Mouse (Mus musculus): ENCODE measurements at regions not wholly inside any gene's neighbourhood (a gene's known extent, or its start where the extent isn't known, plus 50 kb on each side); places are given as distances from the start of the nearest gene placed in this dataset.

DNA sequence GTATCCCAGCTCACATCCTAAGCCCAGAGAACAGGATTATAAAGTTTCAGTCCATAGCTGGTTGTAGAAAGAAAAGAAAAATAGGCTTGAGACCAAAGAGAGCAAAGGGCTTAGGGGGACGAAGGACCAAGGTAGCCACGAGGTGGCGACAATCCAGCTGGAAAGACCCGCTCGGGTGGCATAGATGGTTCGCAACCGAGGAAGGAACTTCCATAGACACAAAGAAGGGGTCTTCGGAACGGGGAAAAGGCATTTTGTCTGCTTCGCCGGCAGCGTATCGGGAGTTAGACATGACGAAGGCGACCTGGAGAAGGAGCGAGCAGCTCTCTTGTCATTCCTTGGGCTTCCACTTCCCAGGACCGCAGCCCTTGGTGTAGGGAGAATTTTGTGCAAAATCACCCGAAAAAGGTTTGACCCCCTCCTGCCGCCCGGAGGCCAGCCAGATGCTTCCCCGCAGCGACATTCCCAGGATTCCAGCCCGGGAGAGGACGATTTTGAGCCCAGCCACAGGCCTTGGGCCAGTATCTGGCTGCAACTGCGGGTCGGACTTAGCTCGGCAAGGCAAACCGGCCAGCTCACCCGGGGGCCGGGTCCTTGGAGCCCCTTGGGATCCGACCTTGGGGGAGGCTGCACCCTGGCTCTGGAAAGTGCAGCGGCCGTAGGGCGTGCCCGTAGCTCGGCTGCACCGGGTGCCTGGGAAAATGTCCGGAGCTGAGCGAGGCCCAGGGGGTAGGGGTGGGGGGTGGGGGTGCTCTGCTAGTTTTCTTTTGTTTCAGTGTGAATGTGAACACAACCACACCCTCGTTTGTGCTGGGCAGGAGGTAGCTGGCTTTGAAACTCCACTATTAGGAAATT lies 184.5 kb upstream of the Foxn2 start:
- DNase-seq (ENCODE audit: extremely low spot score): peak; percentile 87

DNA sequence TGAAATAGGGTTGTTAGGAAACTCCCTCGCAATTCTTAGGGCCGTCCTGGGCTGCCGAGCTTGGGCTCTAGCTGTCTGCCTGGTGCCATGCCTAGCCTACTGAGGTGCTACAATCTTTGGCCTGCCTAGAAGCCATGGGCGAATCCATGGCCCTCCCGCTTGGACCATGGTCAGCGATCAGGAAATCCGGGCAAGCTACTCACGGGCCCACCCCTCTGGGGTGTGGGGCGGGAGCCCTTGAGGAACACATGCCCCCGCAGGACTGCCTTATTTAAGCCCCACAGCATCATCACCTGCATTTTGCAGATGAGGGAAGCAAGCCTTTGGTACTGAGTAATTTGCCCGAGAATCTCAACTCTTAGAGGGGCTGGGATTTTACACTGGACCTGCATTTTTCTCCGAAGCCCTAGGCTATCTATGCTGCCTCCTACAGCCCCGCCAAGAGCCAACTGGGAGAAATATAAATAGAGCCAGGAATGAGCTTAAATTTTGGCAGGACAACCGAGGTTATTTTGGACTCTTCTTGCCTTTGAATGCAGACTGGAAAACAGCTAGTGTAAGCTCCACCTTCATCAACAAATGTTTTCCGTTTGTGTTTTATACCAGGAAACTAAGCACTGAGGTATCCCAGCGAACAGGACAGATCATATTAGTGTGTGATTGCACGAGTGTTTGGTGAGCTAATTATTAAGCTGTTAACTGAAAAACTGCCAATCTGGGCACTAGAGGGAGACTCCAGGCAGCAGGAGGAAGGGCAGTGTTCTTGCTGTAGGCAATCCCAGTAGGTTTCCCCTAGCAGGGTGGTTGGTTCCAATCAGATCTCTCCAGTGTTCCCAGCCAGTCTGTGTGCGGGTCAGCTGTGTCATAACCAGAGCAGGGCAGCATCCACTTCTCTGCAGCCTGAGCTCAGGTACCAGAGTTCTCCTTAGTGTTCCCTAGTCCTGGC lies 183.6 kb upstream of the Foxn2 start:
- peak; percentile 71 for DNase-seq (ENCODE audit: extremely low spot score)

DNA sequence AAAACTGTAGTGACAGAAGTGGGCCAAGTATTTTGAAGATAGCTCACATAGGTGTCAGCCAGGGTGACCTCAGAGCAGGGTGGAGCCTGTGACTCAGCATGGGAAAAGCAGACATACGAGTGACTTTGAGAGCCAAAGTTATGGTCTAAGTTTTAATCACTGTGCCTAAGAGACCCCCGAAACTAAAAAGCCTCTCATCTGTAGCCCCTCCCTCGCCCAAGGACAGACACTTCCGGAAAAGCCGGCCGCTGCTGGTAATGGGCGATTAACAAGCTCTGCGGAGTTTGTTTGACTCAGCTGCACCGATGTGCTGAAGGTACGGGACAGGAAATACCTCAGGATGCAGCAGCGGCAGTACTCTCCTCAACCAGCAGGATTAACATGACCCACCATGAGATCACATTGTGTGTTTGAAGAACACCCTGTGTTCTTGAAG lies 182.1 kb upstream of the Foxn2 start:
- DNase-seq (ENCODE audit: extremely low spot score): no peak

DNA sequence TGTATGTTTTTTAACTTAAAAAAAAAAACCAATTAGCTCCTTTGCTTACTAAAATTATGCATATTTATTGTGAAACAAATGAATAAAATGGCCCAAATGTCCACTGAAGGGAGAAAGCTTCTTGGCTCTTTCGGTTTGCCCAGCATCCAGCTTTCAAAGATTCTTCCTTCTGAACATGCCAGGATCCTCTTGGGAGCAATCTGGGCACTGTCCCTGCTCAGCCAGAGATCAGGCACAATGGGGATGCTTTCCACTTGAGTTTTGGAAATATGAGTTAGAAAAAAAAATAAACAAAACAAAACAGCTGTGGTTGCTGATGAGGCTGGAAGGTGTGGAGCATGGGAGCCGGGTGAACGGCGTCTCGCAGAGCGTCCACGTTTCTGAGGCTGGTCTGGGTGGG lies 180.3 kb upstream of the Foxn2 start:
- no peak for DNase-seq (ENCODE audit: extremely low spot score)

- DNase-seq (ENCODE audit: extremely low spot score): no peak
These were observed 179.7 kb upstream of the Foxn2 start for GRCm38 (mm10) chr17:88260826-88261225.

DNA sequence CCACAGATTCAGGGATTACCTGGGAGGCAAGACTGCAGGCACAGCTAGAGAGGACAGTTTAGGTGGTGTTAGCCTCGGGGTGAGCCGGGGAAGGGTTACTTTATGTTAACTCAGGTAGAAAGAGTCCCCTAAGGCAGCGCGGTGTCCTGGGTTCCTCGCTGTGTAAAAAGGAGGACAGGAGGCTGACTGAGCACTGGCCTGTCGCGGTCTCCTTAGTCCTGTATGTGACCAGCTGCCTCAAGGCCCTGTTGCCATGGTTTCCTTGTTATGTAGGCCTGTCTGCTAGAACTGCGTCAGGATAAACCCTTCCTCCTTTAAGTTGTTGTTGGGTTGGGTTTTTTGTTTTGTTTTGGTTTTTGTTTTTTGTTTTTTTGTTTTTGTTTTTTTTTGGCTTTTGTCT lies 179.0 kb upstream of the Foxn2 start:
- no peak for DNase-seq (ENCODE audit: extremely low spot score)

- no peak for DNase-seq (ENCODE audit: extremely low spot score)
These were observed 178.0 kb upstream of the Foxn2 start for GRCm38 (mm10) chr17:88262326-88263187.

GRCm38 (mm10) chr17:88265291-88265690 lies 175.2 kb upstream of the Foxn2 start:
- no peak for DNase-seq (ENCODE audit: extremely low spot score)

DNA sequence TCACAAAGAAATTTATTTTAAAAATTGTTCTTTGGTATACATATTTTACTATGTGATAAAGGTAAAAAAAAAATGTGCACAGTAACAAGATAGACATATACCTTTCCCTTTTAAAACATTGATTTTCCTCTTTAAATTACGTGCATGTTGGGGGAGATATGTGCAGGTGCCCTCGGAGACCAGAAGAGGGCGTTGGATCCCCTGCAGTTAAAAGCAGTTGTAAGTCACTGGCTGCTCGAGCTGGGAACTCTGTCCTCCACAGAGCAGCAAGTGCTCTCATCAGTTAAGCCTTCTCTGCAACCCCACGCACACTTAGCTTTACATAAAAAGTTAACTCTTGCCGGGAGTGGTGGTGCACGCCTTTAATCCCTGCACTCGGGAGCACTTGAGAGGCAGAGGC lies 172.3 kb upstream of the Foxn2 start:
- DNase-seq (ENCODE audit: extremely low spot score): no peak

- DNase-seq (ENCODE audit: extremely low spot score): no peak
These were observed 171.7 kb upstream of the Foxn2 start for GRCm38 (mm10) chr17:88268802-88269201.

DNA sequence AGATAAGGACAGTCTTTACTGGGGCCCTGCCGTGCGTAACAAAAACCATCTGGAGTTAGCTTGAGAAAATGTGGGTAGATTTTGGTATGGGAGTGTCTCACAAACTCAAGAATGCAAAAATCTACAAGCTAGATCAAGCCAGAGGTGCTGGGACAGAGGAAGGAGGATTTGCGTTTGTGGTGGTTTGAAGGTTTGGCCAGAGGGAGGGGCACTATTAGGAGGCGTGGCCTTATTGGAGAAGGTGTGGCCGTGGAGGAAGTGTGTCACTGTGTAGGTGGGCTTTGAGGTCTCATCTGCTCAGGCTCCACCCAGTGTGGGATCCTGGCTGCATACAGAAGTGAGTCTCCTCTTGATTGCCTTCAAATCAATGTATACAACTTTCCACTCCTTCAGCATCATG lies 169.6 kb upstream of the Foxn2 start:
- no peak for DNase-seq (ENCODE audit: extremely low spot score)

DNA sequence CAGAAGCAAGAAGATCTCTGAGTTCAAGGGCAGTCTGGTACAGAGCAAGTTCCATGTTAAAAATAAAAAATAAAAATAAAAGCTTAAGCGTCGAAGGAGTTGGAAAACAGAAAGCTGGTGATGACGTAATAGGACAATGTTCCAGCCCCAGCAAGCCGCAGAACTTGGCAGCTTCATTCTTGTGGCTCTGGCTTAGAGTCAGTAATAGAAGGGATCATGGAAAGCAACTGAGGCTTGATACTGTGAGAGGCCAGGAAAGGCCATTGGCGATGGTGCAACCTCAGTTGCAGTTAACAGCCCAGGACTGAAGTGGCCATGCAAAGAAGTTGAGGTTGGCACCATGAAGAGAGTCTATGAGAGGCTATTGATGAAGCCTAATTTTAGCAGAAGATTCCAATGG lies 168.3 kb upstream of the Foxn2 start:
- no peak for DNase-seq (ENCODE audit: extremely low spot score)

- DNase-seq (ENCODE audit: extremely low spot score): no peak
These were observed 167.0 kb upstream of the Foxn2 start for GRCm38 (mm10) chr17:88273520-88273919.

DNA sequence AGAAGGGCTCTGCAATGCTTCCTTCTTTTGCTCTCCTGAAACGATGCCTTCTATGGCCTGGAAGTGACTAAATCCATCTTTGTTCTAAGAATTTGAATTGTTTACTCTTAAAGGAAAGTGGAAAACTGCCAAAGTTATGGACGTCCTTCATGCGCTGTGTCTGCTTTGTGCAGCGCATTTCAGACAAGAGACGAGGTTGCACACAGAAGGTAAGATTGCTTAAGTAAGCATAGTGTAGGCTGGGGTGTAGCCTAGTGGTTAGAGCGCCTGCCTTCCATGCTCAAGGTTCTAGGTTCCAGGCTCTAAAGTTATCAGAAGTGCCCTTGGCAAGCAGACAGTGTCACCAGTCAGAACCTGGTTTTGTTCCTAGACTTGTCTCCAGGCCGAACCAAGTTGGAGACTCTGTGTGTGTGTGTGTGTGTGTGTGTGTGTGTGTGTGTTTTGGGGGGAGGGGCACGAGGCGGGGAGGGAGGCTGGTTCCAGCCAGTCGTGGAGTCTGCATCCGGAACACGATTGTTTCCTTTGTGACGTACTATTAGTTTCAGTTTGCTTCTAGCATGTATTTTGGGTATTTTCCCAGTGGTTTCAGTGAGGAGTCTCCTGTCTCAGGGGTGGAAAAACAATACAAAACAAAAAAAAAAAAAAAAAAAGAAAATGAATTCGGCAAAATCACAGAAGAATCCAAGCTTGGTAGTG lies 166.4 kb upstream of the Foxn2 start:
- no peak for DNase-seq (ENCODE audit: extremely low spot score)

DNA sequence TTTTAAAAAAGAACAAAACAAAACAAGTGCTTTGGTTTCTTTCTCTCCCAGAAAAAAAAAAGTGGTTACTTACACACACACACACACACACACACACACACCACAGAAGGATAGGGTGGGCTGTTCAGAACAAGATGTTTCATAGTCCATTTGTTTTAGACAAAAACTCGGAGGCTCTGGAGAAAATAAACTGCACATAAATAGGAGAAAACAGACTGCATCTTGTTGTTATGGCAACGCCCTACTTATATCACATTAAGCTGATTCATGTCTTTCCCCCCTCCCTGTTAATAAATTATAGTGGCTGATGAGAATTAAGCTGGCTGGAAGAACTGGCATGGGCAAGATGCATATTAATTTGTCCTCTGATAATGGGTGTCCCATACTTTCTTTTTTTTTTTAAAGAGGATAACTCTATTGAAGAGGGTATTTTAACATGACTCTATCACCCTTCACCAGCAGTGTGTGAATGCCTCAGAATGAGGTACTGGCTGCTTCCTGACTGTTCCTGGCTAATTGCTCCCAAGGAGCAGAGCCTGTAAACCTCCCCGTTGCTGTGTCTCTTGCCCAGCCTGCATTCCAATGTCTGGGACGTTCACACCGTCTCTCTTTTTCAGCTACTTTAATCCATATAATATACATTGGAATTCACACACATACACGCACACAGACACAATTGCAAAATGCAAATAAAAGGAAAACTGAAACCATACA lies 165.6 kb upstream of the Foxn2 start:
- no peak for DNase-seq (ENCODE audit: extremely low spot score)

GRCm38 (mm10) chr17:88279656-88280055 lies 160.9 kb upstream of the Foxn2 start:
- no peak for DNase-seq (ENCODE audit: extremely low spot score)

DNA sequence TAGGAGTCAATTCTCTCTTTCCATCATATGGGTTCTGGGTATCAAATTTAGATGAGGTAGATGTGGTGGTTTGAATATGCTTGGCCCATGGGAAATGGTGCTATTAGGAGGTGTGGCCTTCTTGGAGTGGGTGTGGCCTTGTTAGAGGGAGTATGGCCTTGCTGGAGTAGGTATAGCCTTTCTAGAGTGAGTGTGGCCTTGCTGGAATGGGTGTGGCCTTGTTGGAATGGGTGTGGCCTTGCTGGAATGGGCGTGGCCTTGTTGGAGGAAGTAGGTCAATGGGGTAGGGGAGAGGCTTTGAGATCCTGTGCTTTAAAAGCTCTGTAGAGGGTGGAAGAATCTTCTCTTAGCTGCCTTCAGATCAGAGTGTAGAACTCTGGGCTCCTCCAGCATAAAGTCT lies 157.8 kb upstream of the Foxn2 start:
- no peak for DNase-seq (ENCODE audit: extremely low spot score)

DNA sequence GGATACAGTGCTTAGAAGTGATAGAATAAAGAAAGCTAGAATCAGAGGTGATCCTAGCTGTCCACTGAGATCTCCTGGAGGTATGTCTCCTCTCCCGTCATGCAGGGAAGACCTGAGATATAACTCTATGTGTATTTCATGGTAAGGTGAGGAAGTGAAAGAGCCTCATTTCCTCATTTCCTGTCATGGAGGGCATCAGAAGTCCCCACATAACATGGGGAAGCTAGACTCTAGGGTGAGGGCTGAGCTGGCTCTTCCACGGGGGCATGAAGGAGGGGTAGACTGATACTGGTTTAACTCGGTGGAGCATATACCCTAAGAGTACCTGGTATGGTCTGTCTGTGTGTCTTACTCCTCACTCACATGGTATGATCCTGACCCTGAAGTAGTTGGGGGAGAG lies 156.0 kb upstream of the Foxn2 start:
- DNase-seq (ENCODE audit: extremely low spot score): no peak

GRCm38 (mm10) chr17:88287861-88288260 lies 152.7 kb upstream of the Foxn2 start:
- no peak for DNase-seq (ENCODE audit: extremely low spot score)

DNA sequence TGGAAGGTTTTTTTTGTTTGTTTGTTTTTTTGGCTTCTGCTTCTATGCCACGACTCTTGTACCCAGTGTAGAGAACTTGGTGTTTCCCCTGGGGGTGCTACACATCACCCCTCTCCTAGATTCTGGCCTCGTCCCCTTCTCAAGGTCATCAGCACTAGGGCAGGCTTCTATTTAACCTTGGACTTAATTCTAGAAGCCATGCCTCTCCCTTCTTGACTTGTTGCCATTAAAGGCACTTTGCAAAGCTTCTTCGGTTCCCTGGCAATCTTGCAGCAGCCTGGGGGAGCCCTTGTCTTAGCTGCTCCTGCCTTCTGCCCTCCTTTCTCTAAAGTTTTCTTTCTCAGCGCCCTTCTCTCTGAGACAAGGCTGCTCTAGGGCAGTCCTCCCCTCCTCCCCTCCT lies 143.0 kb upstream of the Foxn2 start:
- no peak for DNase-seq (ENCODE audit: extremely low spot score)

GRCm38 (mm10) chr17:88303991-88304390 lies 136.5 kb upstream of the Foxn2 start:
- no peak for DNase-seq (ENCODE audit: extremely low spot score)

All from embryo, embryonic 9.5 days (tissue).